ENCODE assay signal across 8 mouse cellular contexts in genomic region chr13:24253989-24254388, GRCm38 (mm10). TPM values are rescaled to one million over a fixed set of nuclear protein-coding genes. Genes with fewer than 3 reads are reported as not detected.
DNase-seq lines count a peak whose midpoint lies in the region; ATAC-seq and TF ChIP-seq lines count a peak whose summit lies in the region.

No protein-coding gene starts in this region.

- H3K9ac ChIP-seq in liver, embryonic 16.5 days (ENCODE audit: low read depth, low read length), result no peak overlapping the region

- H3K27ac ChIP-seq in liver, embryonic 16.5 days (ENCODE audit: low read length), result no peak overlapping the region
- H3K27ac ChIP-seq in small intestine, adult 2 months (ENCODE audit: insufficient read depth, low read depth, low read length), result no peak overlapping the region

- no peaks in the 10 kb centered on the region for H3K27me3 ChIP-seq in liver, embryonic 16.5 days (ENCODE audit: control insufficient read depth, insufficient read depth, low read depth, low read length)
- no peaks in the 10 kb centered on the region for H3K27me3 ChIP-seq in small intestine, adult 2 months (ENCODE audit: control insufficient read depth, insufficient read depth, low read length)

- H3K4me3 ChIP-seq in liver, embryonic 16.5 days (ENCODE audit: low read depth, low read length), result no peak overlapping the region
- H3K4me3 ChIP-seq in small intestine, adult 2 months (ENCODE audit: low read depth, low read length), result no peak overlapping the region

- WGBS in liver, embryonic 16.5 days (ENCODE audit: insufficient replicate concordance), result 7% methylated on average over 2 of the region's 2 CpGs
- WGBS in small intestine, adult 2 months, result 17% methylated on average over 2 of the region's 2 CpGs

- H3K36me3 ChIP-seq in liver, embryonic 16.5 days (ENCODE audit: control insufficient read depth, insufficient read depth), result no peaks in the 10 kb centered on the region
- no peaks in the 10 kb centered on the region for H3K36me3 ChIP-seq in small intestine, adult 2 months (ENCODE audit: control insufficient read depth, insufficient read depth, low read length)

- H3K9me3 ChIP-seq in liver, embryonic 16.5 days (replicated peaks; ENCODE audit: control insufficient read depth, low read length), result no peaks in the 10 kb centered on the region

- TF ChIP-seq CTCF in small intestine, adult 2 months (IDR thresholded peaks at IDR 0.05; ENCODE audit: extremely low read depth, insufficient read length, insufficient replicate concordance, low read depth, low read length), result peak; percentile 60; the same call in 1 of the 2 replicates

- H3K4me2 ChIP-seq in liver, embryonic 16.5 days (ENCODE audit: low read depth, low read length), result no peak overlapping the region

- no peak for TF ChIP-seq POLR2A in small intestine, adult 2 months (IDR thresholded peaks at IDR 0.05; ENCODE audit: low read depth, low read length)

- no peaks in the 10 kb centered on the region for H3K4me1 ChIP-seq in liver, embryonic 16.5 days (ENCODE audit: control insufficient read depth, low read depth, low read length)
- H3K4me1 ChIP-seq in small intestine, adult 2 months (ENCODE audit: control insufficient read depth, insufficient read depth, insufficient read length, low read length), result peaks cover 3% of the 10 kb centered on the region

- DNase-seq in CD4-positive, CD25-positive, alpha-beta regulatory T cell, adult 2 months (ENCODE audit: low read depth, low spot score), result peak; percentile 34
- peak; percentile 70 for DNase-seq in urinary bladder, postnatal 14 days (ENCODE audit: low spot score)
- DNase-seq in urinary bladder, postnatal 4 days (ENCODE audit: low spot score in 2 of 2), result no peak
- DNase-seq in forelimb bud, embryonic 11.5 days (ENCODE audit: low read depth, low spot score), result peak; percentile 34
- DNase-seq in induced T-regulatory cell, adult 2 months (ENCODE audit: low read depth), result peak; percentile 43

- ATAC-seq in CD4-positive, CD25-positive, alpha-beta regulatory T cell, adult 4 months, result no peak
- peak; percentile 53; the same call in 1 of the 2 replicates for ATAC-seq in liver, embryonic 16.5 days (ENCODE audit: low read depth)

RNA-seq across cellular contexts. Expression of gene Carmil1, which starts 26.6 kb away (rescaled TPM):
- 1 to 10 TPM in 1 of 2 experiments, under 1 TPM in 1; 0.55 to 1.3 TPM for polyA plus RNA-seq in CD4-positive, CD25-positive, alpha-beta regulatory T cell, adult 4 months (2017; shearing (Covaris generic))
- polyA plus RNA-seq in liver, embryonic 16.5 days (2015; fragmentation: Nextera tagmentation; extraction: Ambion mirVana), result 4.3 and 5.4 TPM in 2 replicates
- polyA plus RNA-seq in small intestine, adult 2 months (2012; rRNA removed), result 3.6 and 9.8 TPM in 2 replicates

Comparison
In these comparisons a context has a peak if more than half of its experiments do, and no peak if none do; other contexts are left out.
1. DNase-seq: peak in CD4-positive, CD25-positive, alpha-beta regulatory T cell, adult 2 months (single experiment), urinary bladder, postnatal 14 days (single experiment), forelimb bud, embryonic 11.5 days (single experiment) and induced T-regulatory cell, adult 2 months (single experiment); none in urinary bladder, postnatal 4 days (0 of 2).